Mouse (Mus musculus) testis, adult 2 months (tissue): ENCODE data around the gene Als2cl. TPM values are rescaled to one million over a fixed set of nuclear protein-coding genes. Genes with fewer than 3 reads are reported as not detected.

ENCODE experiments used
- H3K27ac ChIP-seq: fragments of 200-500 bp; 2 replicates; pipeline ENCODE4 v1.5.1; 2012; ENCODE audit warnings: low read depth, low read length; ENCODE audit not compliant: control insufficient read depth, insufficient read depth
- H3K27me3 ChIP-seq: fragments of 200-500 bp; 2 replicates; pipeline ENCODE4 v1.6.1; 2012; ENCODE audit warnings: mild to moderate bottlenecking, low read length, moderate library complexity; ENCODE audit not compliant: control insufficient read depth, insufficient read depth
- H3K36me3 ChIP-seq: fragments of 200-500 bp; 2 replicates; pipeline ENCODE4 v1.6.1; 2012; ENCODE audit warnings: mild to moderate bottlenecking, low read length; ENCODE audit not compliant: control insufficient read depth, insufficient read depth
- H3K4me1 ChIP-seq: fragments of 200-500 bp; 2 replicates; pipeline ENCODE4 v1.6.1; 2012; ENCODE audit warnings: low read length; ENCODE audit not compliant: control insufficient read depth, insufficient read depth
- H3K4me3 ChIP-seq: fragments of 200-500 bp; 2 replicates; pipeline ENCODE4 v1.5.1; 2012; ENCODE audit warnings: low read depth, mild to moderate bottlenecking, low read length, moderate library complexity, mixed read lengths; ENCODE audit not compliant: control insufficient read depth
- CTCF ChIP-seq: fragments of 200-500 bp; IDR thresholded peaks from 2 replicates; pipeline ENCODE4 v1.5.1; 2012; ENCODE audit warnings: low read depth, mild to moderate bottlenecking, inconsistent platforms, low read length, moderate library complexity; ENCODE audit not compliant: control insufficient read depth, insufficient read depth, insufficient replicate concordance
- POLR2A ChIP-seq: fragments of 200-500 bp; IDR thresholded peaks from 2 replicates; pipeline ENCODE4 v1.6.1; 2012; ENCODE audit warnings: low read depth, mild to moderate bottlenecking, inconsistent platforms, low read length, moderate library complexity; ENCODE audit not compliant: control insufficient read depth
- polyA plus RNA-seq: library from polyadenylated mRNA; depleted of rRNA; stranded (reverse); fragments of >200 nt; gene quantifications from 2 replicates; pipeline ENCODE4 v1.2.3, GENCODE M21; 2012

Als2cl gene
- polyA plus RNA-seq, 1 experiment, result 4.8 TPM

DNA sequence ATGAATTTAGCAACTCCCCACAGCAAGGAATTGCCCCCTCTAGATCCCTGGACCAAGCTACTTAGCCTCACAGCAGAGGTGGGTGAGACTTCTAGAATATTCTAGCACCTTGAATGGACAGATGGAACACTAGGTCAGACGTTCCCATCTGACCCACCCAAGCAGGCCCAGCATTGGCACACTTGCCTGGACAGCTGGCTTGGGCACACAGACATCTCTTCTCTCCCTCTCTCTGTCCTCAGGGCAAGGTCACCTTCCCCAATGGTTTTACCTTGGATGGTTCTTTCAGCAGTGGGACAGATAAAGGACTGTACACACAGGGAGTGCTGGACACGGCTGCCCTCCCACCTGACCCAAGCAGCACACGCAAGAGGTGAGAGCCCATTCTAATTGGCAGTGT lies 12.9 kb downstream of the Als2cl start:
- Histone ChIP-seq H3K27ac (no peak overlapping the region), H3K36me3 (no peaks in the 10 kb centered on the region), H3K27me3 (no peaks in the 10 kb centered on the region), H3K4me1 (peaks cover 2% of the 10 kb centered on the region), H3K4me3 (no peak overlapping the region)
- TF ChIP-seq CTCF, result no peak
- TF ChIP-seq POLR2A, result no peak

DNA sequence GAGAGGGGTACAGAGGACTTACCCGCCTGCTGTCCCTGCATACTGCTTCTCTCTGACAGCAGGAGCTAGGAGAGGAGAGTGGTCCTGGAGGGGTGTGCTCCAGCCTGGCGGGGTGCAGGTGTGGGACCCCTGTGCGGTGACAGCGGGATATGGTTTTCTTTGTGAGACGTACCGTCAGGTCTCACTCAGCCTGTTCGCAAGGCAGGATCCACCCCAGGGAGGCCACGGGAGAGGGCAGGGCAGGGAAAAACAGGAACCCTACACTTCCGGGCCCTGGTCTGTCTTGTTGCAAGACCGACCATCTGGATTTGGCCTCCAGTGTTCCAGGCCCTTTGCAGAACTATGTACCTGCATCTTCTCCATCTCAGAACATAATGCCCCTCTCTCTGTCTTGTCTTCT lies 13.8 kb downstream of the Als2cl start:
- no peak overlapping the region for H3K27ac ChIP-seq

DNA sequence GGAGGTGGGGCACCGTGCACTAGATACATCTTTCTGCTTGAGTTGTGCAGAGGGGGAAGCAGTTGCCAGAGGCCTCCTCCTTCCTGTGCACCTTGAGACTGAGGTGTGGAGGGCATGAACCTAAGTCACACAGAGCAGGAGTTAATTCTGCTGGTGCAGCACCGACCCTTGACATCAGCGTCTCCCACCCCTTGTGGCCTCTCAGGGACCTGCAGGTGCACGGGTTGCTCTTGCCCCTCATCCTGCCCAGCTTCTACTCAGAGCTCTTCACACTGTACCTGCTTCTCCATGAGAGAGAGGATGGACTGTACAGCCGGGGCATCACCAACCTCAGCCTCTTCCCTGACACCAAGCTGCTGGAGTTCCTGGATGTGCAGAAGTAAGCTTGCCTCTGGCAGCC lies 15.8 kb downstream of the Als2cl start:
- H3K27ac ChIP-seq, result no peak overlapping the region
- H3K27me3 ChIP-seq, result no peaks in the 10 kb centered on the region
- no peak for TF ChIP-seq POLR2A
- no peak for TF ChIP-seq CTCF
- H3K36me3 ChIP-seq, result no peaks in the 10 kb centered on the region
- no peak overlapping the region for H3K4me3 ChIP-seq
- H3K4me1 ChIP-seq, result no peaks in the 10 kb centered on the region; the same call in 1 of the 2 replicates

More for the DNA sequence above, 13.8 kb downstream of the Als2cl start:
- H3K27me3 ChIP-seq, result no peaks in the 10 kb centered on the region
- TF ChIP-seq POLR2A (no peak), CTCF (no peak)
- H3K4me1 ChIP-seq, result peaks cover 2% of the 10 kb centered on the region
- H3K36me3 ChIP-seq, result no peaks in the 10 kb centered on the region
- H3K4me3 ChIP-seq, result no peak overlapping the region

DNA sequence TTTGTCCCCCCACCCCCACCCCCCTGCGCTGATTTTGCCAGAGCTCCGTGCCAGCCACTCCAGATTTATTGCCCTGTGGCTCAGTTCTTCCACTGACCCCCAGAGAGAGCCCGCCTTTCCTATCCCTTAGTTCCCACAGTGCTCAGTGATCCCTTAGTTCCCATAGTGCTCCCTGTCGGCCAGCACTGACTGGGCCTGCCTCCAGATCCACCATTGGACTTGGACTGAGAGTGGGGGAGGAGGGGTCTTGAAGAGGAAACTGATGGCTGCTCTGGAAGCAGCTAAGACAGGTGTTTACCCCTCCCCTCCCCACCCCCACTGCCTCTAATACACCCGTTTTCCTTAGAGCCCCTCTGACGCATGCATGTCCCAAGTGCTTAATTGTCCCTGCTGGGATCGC lies 16.3 kb downstream of the Als2cl start:
- no peak overlapping the region for H3K4me3 ChIP-seq
- H3K27me3 ChIP-seq, result no peaks in the 10 kb centered on the region
- no peak for TF ChIP-seq CTCF
- no peak for TF ChIP-seq POLR2A
- no peak overlapping the region for H3K27ac ChIP-seq
- H3K36me3 ChIP-seq, result no peaks in the 10 kb centered on the region
- H3K4me1 ChIP-seq, result no peaks in the 10 kb centered on the region; the same call in 1 of the 2 replicates

DNA sequence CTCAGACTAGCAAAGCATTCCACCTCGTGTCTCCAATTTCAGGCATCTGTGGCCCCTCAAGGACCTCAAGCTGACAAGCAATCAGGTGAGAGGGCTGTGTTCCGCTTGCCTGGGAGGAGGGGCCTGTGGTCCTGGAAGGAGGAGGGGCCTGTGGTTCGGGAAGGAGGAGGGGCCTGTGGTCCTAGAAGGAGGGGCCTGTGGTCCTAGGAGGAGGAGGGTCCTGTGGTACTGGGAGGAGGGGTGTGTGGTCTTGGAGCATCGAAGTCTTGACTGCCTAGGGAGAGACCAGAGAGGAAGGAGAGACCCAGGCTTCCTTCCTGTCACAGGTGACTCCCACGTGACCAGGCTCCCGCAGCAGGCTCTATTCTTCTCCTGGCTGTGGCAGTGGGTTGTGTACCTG lies 16.9 kb downstream of the Als2cl start:
- Histone ChIP-seq H3K27ac (no peak overlapping the region), H3K36me3 (no peaks in the 10 kb centered on the region), H3K27me3 (no peaks in the 10 kb centered on the region), H3K4me3 (no peak overlapping the region), H3K4me1 (no peaks in the 10 kb centered on the region; the same call in 1 of the 2 replicates)
- TF ChIP-seq POLR2A (no peak), CTCF (no peak)

DNA sequence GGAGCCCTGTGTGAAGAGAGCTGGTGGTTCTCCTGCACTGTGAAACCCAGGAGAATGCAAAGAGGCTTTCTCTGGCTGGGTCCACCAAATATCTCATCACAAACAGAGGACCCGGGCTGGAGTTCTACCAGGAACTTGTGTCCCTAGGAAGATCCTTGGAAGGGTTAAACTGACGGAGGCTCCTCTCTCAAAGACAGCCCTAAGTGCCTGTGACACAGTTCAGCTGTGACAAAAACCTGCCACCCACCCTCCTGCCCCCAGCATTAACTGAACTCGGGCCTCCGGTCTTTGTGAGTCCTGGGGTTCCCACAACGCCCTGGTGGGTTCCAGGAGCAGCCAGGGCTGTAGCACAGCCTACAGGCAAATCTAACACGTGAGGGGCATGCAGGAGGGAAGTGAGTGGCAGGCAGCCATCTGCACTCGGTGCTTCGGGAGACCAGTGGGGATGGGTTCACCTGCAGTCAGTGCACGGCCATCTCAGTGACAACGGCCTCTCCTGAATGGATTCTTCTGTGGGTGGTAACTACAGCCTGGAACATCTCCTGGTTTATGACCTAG lies 19.9 kb downstream of the Als2cl start:
- H3K4me3 ChIP-seq, result no peak overlapping the region
- TF ChIP-seq POLR2A (no peak), CTCF (no peak)
- H3K27me3 ChIP-seq, result no peaks in the 10 kb centered on the region
- H3K27ac ChIP-seq, result no peak overlapping the region
- no peaks in the 10 kb centered on the region for H3K36me3 ChIP-seq
- H3K4me1 ChIP-seq, result no peaks in the 10 kb centered on the region; the same call in 1 of the 2 replicates

DNA sequence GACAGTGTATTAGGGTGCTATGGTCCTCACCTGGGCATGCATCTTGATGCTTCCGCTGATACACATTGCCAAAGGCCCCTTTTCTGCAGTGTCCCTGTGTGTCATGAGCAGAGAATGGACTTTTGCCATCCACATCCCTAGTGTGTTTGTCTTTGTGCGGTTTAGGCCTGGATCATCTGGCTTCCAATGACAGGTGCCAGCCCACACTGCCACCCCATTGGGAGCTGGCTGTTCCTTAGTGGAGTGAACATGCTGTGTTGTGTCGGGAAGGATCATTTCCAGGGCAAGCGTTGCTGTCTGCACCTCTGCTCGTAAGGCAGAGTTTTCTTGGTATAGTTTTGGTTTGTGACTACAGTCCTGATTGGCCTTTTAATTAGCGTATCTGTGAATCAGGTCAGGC lies 21.5 kb downstream of the Als2cl start:
- no peak overlapping the region for H3K27ac ChIP-seq
- H3K27me3 ChIP-seq, result no peaks in the 10 kb centered on the region
- H3K36me3 ChIP-seq, result no peaks in the 10 kb centered on the region
- H3K4me1 ChIP-seq, result no peaks in the 10 kb centered on the region; the same call in 1 of the 2 replicates
- H3K4me3 ChIP-seq, result no peak overlapping the region
- no peak for TF ChIP-seq POLR2A
- TF ChIP-seq CTCF, result no peak
